9 mouse cellular contexts compared by ENCODE assay signal in genomic region chr15:97002752-97003151, GRCm38 (mm10). TPM values are rescaled to one million over a fixed set of nuclear protein-coding genes. Genes with fewer than 3 reads are reported as not detected.
DNase-seq lines count a peak whose midpoint lies in the region; ATAC-seq and TF ChIP-seq lines count a peak whose summit lies in the region.
"Had no signal": no experiment of that assay in that cellular context is flagged by ENCODE, and none has a peak within 500 bp of the region (broad histone marks: within the 10 kb centered on the region; RNA-seq: fewer than 3 reads in every experiment).

No protein-coding gene starts in this region.

- peaks cover 16% of the 10 kb centered on the region; the same call in 1 of the 2 replicates for H3K36me3 ChIP-seq in limb, embryonic 14.5 days (ENCODE audit: control insufficient read depth, insufficient read depth, low read length)

- H3K9ac ChIP-seq in limb, embryonic 14.5 days (ENCODE audit: low read depth, low read length, severe bottlenecking) = no peak overlapping the region

- no peak for ATAC-seq in limb, embryonic 14.5 days (ENCODE audit: low FRiP score, low read depth)
- ATAC-seq in megakaryocyte, adult 5-6 weeks (ENCODE audit: poor library complexity, severe bottlenecking) = no peak
- ATAC-seq in megakaryocyte progenitor cell, adult 5-6 weeks (replicated peaks; ENCODE audit: poor library complexity) = no peak

- peak overlapping the region; percentile 59; the same call in 1 of the 2 replicates for H3K27ac ChIP-seq in limb, embryonic 14.5 days (replicated peaks; ENCODE audit: low read depth, low read length)

- 73% methylated on average over 12 of the region's 12 CpGs for WGBS in limb, embryonic 14.5 days

- H3K4me2 ChIP-seq in limb, embryonic 14.5 days (replicated peaks; ENCODE audit: low read depth, low read length, severe bottlenecking) = no peak overlapping the region

- H3K27me3 ChIP-seq in limb, embryonic 14.5 days (ENCODE audit: control insufficient read depth, insufficient read depth, low read length) = no peaks in the 10 kb centered on the region

- H3K9me3 ChIP-seq in limb, embryonic 14.5 days (ENCODE audit: control insufficient read depth, low read length) = no peaks in the 10 kb centered on the region

- peak; percentile 7 to 8 for DNase-seq in cerebellum, postnatal 25 days
- DNase-seq in cerebellum, adult 11-12 months = no peak
- peak; percentile 59 for DNase-seq in ES-CJ7 (ENCODE audit: low read depth, low spot score)
- peak; percentile 18 for DNase-seq in forelimb bud, embryonic 11.5 days (ENCODE audit: low read depth, low spot score)
- no peak for DNase-seq in limb, embryonic 14.5 days (ENCODE audit: low spot score)
- no peak for DNase-seq in adrenal gland, adult (ENCODE audit: inconsistent age in 2 of 2, low spot score in 1 of 2)
- DNase-seq: B cell, adult 2 months had no signal

- H3K4me3 ChIP-seq in limb, embryonic 14.5 days (replicated peaks; ENCODE audit: low read length) = no peak overlapping the region

- peaks cover 57% of the 10 kb centered on the region for H3K4me1 ChIP-seq in limb, embryonic 14.5 days (ENCODE audit: control insufficient read depth, insufficient read depth, low read length)

- no peak for TF ChIP-seq POLR2A in limb, embryonic 14.5 days (IDR thresholded peaks at IDR 0.05; ENCODE audit: borderline replicate concordance, extremely low read depth, insufficient read depth, insufficient read length)

RNA-seq across cellular contexts. Expression of gene Slc38a4, which starts 53.0 kb away (rescaled TPM):
- polyA plus RNA-seq in limb, embryonic 14.5 days (2012; rRNA removed) = 80.0 and 101 TPM in 2 replicates
- 111 and 118 TPM in 2 replicates for polyA plus RNA-seq in limb, embryonic 14.5 days (2014; fragmentation: Nextera tagmentation; extraction: Ambion mirVana)
- not detected in 2 replicates for total RNA-seq in megakaryocyte, adult 5-6 weeks (2015)
- not detected in 2 replicates for total RNA-seq in megakaryocyte, adult 5-6 weeks (2017)
- not detected in 2 replicates for total RNA-seq in megakaryocyte progenitor cell, adult 5-6 weeks (2015)
- total RNA-seq in megakaryocyte progenitor cell, adult 5-6 weeks (2017) = not detected in 2 replicates

Comparison
In these comparisons a context has a peak if more than half of its experiments do, and no peak if none do; other contexts are left out.
1. DNase-seq: peak in cerebellum, postnatal 25 days (2 of 2), ES-CJ7 (single experiment) and forelimb bud, embryonic 11.5 days (single experiment); none in cerebellum, adult 11-12 months (single experiment), limb, embryonic 14.5 days (single experiment) and adrenal gland, adult (0 of 2).